Mouse (Mus musculus) gastrocnemius, postnatal 36 days (tissue): ENCODE data around the gene Zfp710. TPM values are rescaled to one million over a fixed set of nuclear protein-coding genes. Genes with fewer than 3 reads are reported as not detected.
"Not testable (repeated sequence)": the region's sequence is repeated elsewhere in the genome, so short reads cannot be mapped to it uniquely, and the experiment has no call there.

Source experiments
- DNase-seq, 2 experiments: peaks; one replicate each; pipeline ENCODE4 v3.0.0; 2022
- intact Hi-C: fragments of 180-260 bp; cut with DNase I; formaldehyde crosslinking; loops from one replicate; pipeline ENCODE4 v1.15.1; 2025
- total RNA-seq, 2 experiments: library from RNA; stranded (reverse); gene quantifications; 2 replicates each; pipeline ENCODE4 v1.2.3; 2021

Gene Zfp710
- total RNA-seq, 2 experiments from 2014 or later = 24.2 to 26.5 TPM

GRCm38 (mm10) chr7:80098389-80098976 lies 73.9 kb downstream of the Zfp710 start:
- DNase-seq = no peak
- intact Hi-C loops = no loop called here

- intact Hi-C loops = no loop called here
- no peak for DNase-seq
Measured at GRCm38 (mm10) chr7:80103335-80103734, 78.7 kb downstream of the Zfp710 start.

GRCm38 (mm10) chr7:80105637-80106390 lies 81.2 kb downstream of the Zfp710 start:
- no peak for DNase-seq
- intact Hi-C loops = no loop called here

- intact Hi-C loops = no loop called here
- no peak for DNase-seq
Measured at GRCm38 (mm10) chr7:80106441-80106840, 81.8 kb downstream of the Zfp710 start.

GRCm38 (mm10) chr7:80111066-80112045 lies 86.7 kb downstream of the Zfp710 start:
- intact Hi-C loops = no loop called here

GRCm38 (mm10) chr7:80113989-80114388 lies 89.4 kb downstream of the Zfp710 start:
- DNase-seq = peak in 1 of 2 experiments; percentile 52
- intact Hi-C loops = no loop called here

More at GRCm38 (mm10) chr7:80111066-80112045, 86.7 kb downstream of the Zfp710 start:
- DNase-seq = no peak

- peak in 1 of 2 experiments; percentile 47 for DNase-seq
- intact Hi-C loops = no loop called here
Measured at GRCm38 (mm10) chr7:80114451-80115223, 90.0 kb downstream of the Zfp710 start.

- DNase-seq = peak; percentile 89 to 93
- intact Hi-C loops = no loop called here
Measured at GRCm38 (mm10) chr7:80115224-80115590, 90.6 kb downstream of the Zfp710 start, which contains the start of gene Idh2. TSS of gene Idh2 (minus strand) at chr7:80115392.

GRCm38 (mm10) chr7:80116158-80116557 lies 91.5 kb downstream of the Zfp710 start:
- DNase-seq = no peak
- intact Hi-C loops = no loop called here

GRCm38 (mm10) chr7:80119198-80119597 lies 94.6 kb downstream of the Zfp710 start:
- intact Hi-C loops = no loop called here
- DNase-seq = no peak

- intact Hi-C loops = no loop called here
- DNase-seq = no peak
Measured at GRCm38 (mm10) chr7:80121083-80121482, 96.5 kb downstream of the Zfp710 start.

- DNase-seq = no peak
- intact Hi-C loops = no loop called here
Measured at GRCm38 (mm10) chr7:80123115-80123514, 98.5 kb downstream of the Zfp710 start.

GRCm38 (mm10) chr7:80123672-80124071 lies 99.1 kb downstream of the Zfp710 start:
- DNase-seq = no peak

GRCm38 (mm10) chr7:80129278-80129677 lies 104.7 kb downstream of the Zfp710 start:
- peak in 1 of 2 experiments; percentile 36 for DNase-seq
- intact Hi-C loops = no loop called here

More at GRCm38 (mm10) chr7:80123672-80124071, 99.1 kb downstream of the Zfp710 start:
- intact Hi-C loops = no loop called here

GRCm38 (mm10) chr7:80130344-80131055 lies 105.9 kb downstream of the Zfp710 start:
- intact Hi-C loops = no loop called here

GRCm38 (mm10) chr7:80131315-80131714 lies 106.7 kb downstream of the Zfp710 start:
- DNase-seq, intact Hi-C loops: not testable (repeated sequence)

More at GRCm38 (mm10) chr7:80130344-80131055, 105.9 kb downstream of the Zfp710 start:
- no peak for DNase-seq

- intact Hi-C loops = no loop called here
- DNase-seq = peak; percentile 41 to 51
Measured at GRCm38 (mm10) chr7:80132541-80132940, 107.9 kb downstream of the Zfp710 start.

- intact Hi-C loops = no loop called here
- DNase-seq = peak; percentile 73 to 87
Measured at GRCm38 (mm10) chr7:80134454-80135172, 110.0 kb downstream of the Zfp710 start.

GRCm38 (mm10) chr7:80135173-80135532 lies 110.5 kb downstream of the Zfp710 start:
- no peak for DNase-seq
- intact Hi-C loops = no loop called here
